Mouse (Mus musculus) bone marrow macrophage, adult 2 months (primary cell): ENCODE measurements around the gene Atp10a.
A peak's percentile ranks its signal among the peaks of the same experiment; 100 is the strongest.

Source experiments
- CTCF ChIP-seq: IDR thresholded peaks from 2 replicates; pipeline ENCODE4 v1.5.1; 2012; ENCODE audit warnings: low read depth, mild to moderate bottlenecking, low read length, moderate library complexity
- POLR2A ChIP-seq: IDR thresholded peaks from 2 replicates; pipeline ENCODE4 v1.6.1; 2012; ENCODE audit warnings: mild to moderate bottlenecking, low read depth, low read length, borderline replicate concordance

DNA sequence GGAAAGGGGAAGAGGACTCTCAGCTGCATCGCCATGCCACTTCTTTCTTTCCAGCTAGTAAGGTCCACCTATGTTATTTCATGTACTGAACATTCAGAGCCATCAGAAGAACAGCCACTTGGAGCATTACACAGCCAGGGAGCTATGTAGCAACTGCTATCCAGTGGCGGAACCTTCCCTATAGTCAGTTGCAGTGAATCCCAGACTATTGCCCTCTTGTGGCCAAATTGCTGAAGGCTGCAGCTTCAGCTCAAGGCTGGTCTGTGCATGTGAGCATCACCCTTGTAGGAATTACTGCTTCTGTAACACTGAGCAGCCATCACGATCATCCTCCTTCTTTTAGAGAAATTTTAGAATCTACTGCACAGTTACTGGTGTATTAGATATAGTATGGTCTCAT, 114.3 kb downstream of the Atp10a start:
- TF ChIP-seq POLR2A (no peak), CTCF (peak; percentile 37; the same call in 1 of the 2 replicates)
